Mouse (Mus musculus): ENCODE results near the gene Vps4a.

Vps4a gene

DNA sequence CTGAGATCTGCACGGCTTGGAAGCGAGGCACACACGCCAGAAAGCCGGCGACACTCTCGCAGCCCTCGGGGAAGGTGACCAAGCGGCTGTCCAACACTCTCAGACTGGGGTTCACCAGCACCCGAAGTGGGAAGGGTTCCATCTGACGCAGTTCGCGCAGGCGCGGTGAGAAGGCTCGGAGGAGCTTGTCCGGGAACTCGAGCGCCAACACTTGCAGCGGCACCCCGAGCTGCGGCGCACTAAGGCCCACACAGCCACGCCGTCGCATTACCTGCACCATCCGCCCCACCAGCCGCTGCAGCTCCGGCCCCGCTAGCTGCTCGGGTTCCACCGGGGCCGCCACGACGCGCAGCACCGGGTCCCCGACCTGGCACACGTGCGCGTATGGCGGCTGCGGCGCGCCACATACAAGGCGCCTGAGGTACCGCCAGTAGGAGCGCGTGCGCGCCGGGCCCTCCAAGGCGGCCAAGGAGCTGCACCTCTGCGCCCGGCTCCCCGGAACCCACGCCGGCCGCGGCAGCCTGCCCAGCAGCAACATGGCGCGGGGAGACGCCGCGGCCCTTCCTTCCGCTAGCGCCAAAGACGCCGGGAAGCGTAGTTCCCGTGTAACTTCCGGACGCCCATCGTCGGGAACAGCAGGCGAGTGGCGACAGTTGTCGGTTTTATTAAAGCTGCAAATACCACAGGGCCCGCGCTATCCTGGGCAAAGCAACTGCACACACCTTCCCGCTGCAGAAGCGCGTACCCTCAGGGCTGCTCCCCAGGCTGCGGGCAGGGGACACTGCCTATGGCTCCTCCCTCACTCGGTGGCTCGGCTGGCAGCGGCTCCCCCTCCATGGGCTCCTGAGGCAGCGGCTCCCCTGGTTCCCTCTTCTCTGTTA, 17.3 kb downstream of the Vps4a start, which contains the start of gene Pdf:
Gene Pdf, minus strand, starts transcription at position 554 of the 881 bp plus-strand sequence.
- ATAC-seq (ENCODE audit: insufficient number of reproducible peaks, low FRiP score, low TSS enrichment): peak; percentile 85

- no peak for ATAC-seq (ENCODE audit: insufficient number of reproducible peaks, low FRiP score, low TSS enrichment)
These were observed 18.5 kb downstream of the Vps4a start for GRCm38 (mm10) chr8:107049480-107049879.

DNA sequence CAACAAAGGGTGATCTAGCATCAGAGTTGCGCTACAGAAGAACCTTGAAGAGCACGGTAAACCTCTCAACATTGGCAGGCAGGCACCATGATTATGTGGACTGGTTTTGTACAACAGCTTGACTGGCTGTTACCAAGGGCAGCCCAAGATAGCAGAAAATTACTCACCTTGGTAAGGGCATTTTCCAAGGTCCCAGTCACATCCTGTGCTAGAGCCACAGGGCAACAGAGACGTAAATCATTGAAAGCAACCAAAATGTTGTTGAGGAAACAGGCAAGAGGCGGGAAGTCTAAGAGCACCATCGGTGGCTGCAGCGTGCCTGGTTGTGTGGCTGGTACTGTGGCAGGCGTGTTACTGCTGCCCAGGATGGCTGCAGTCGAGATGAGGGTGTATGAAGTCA, 21.0 kb downstream of the Vps4a start:
- no peak for ATAC-seq (ENCODE audit: insufficient number of reproducible peaks, low FRiP score, low TSS enrichment)

DNA sequence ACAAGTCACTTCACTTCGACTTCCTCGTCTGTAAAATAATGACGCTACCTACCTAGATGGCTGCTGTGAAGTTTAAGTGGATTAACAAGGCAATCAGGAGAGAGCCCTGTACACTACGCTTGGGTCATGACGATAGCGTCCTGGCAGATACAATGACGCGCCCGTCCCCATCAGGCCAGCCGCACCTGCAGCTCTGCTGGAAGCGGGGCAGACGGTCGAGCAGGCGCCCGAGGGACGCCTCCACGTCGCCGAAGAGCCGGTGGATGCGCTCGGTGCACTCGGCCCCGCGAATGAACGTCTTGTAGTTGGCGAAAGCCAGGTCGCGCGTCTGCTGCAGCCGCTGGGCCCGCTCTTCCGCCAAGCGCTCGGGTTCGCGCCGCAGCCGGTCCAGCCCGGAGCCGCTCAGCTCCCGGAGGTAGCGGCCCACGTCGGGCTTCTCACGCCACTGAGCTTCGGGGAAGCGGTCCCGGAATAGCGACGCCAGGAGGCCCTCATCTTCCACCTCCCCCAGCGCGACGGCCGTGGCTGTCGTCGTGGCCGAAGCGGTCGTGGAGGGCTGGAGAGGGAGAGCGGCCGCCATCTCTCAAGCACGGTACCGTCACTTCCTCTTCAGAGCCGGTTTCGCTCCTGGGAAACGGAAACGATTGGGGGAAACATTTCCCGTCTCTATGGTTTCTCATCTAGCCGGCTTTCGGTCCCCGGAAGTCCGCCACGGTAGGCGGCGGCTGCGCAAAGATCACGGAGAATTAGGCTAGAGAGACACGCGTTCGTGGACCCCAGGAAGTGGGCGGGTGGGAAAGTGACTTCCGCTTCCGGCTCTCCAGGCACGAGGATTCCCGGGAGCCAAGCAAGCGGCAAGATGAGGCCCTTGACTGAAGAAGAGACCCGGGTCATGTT, 25.3 kb downstream of the Vps4a start, which contains the start of the genes Cog8 and Nip7:
Gene Cog8, minus strand, starts transcription at position 614 of the 897 bp plus-strand sequence.
Gene Nip7, plus strand, starts transcription at position 802 of the 897 bp plus-strand sequence.
- ATAC-seq (ENCODE audit: insufficient number of reproducible peaks, low FRiP score, low TSS enrichment): peak; percentile 96

- ATAC-seq (ENCODE audit: insufficient number of reproducible peaks, low FRiP score, low TSS enrichment): no peak; the same call in 1 of the 2 replicates
These were observed 25.9 kb downstream of the Vps4a start for GRCm38 (mm10) chr8:107056973-107057369.

GRCm38 (mm10) chr8:107062613-107063012, 31.6 kb downstream of the Vps4a start:
- ATAC-seq (ENCODE audit: insufficient number of reproducible peaks, low FRiP score, low TSS enrichment): no peak

DNA sequence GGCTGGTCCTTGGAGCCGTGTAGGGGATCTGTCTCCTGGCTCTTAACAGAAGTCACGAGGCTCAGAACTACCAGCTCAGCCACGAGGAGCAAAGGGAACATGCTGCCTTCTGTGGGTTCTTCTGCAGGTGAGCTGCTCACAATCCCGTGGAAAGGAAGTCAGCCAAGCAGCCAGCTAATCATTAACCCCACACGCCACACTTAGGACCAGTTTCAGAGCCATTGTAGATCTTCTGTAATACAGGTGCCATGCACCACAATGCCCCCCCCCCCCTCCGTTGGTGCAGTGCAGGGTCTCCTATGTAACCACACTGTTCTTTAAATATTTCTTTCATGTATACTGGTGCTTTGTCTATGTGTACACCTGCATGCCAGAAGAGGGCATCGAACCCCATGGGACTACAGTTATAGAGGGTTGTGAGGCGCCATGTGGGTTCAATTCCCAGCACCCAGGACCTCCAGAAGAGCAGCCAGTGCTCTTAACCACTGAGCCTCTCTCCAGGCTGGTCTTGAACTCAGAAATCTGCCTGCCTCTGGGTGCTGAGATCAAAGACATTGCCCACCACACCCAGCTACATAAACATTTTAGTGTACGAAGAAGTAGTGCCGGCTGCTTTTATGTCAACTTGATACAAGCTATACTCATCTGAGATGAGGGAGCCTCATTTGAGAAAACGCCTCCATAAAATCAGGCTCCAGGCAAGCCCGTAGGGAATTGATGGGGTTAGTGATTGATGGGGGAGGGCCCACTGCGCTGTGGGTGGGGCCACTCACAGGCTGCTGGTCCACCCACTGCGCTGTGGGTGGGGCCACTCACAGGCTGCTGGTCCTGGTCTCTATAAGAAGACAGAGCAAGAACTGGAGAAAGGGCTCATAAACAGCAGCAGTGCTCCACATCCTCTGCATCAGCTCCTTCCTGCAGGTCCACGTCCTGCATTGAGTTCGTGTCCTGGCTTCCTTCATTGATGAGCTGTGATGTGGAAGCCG, 34.8 kb downstream of the Vps4a start, which contains the start of gene Tmed6:
Gene Tmed6, minus strand, starts transcription at position 134 of the 986 bp plus-strand sequence.
- no peak for ATAC-seq (ENCODE audit: insufficient number of reproducible peaks, low FRiP score, low TSS enrichment)

DNA sequence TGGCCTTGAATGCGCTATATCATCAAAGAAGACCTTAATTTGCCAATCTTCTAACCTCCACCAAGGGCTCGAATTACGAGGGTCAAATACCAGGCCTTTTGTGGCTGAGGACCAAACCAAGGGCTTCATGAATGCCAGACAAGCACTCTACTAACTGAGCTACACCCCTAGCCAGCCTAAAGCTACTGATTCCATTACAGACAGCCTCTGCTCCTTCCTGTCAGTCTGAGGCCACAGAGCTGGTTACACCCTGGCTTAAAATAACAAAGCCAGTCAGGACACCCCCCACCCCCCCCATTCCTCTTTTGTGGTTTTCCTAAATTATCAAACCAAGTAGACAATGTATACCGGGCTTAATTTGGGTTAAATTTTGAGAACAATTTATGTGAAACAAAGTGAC, 42.7 kb downstream of the Vps4a start:
- no peak for ATAC-seq (ENCODE audit: insufficient number of reproducible peaks, low FRiP score, low TSS enrichment)

- no peak for ATAC-seq (ENCODE audit: insufficient number of reproducible peaks, low FRiP score, low TSS enrichment)
These were observed 43.1 kb downstream of the Vps4a start for GRCm38 (mm10) chr8:107074128-107074527.

- no peak for ATAC-seq (ENCODE audit: insufficient number of reproducible peaks, low FRiP score, low TSS enrichment)
These were observed 45.3 kb downstream of the Vps4a start for GRCm38 (mm10) chr8:107076239-107076888.

DNA sequence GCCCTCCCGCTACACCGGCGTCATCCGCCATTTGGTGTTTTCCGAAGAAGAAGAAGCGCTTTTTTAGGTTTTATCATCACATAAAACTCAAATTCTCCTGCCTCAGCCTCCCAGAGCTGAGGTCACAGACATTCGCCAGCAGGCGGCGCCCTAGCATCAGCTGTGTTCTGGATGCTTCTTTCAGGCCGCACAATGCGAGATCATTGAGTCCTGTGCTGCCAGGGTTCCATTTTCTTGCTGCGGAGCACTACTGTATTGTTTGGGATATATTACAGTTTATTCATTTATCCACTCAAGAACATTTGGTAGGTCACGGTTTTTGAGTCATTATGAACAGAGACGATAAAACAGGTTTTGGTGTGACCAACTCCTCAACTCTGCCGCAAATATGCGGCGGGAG, 54.3 kb downstream of the Vps4a start:
- ATAC-seq (ENCODE audit: insufficient number of reproducible peaks, low FRiP score, low TSS enrichment): no peak

- no peak for ATAC-seq (ENCODE audit: insufficient number of reproducible peaks, low FRiP score, low TSS enrichment)
These were observed 55.0 kb downstream of the Vps4a start for GRCm38 (mm10) chr8:107086018-107086417.

- no peak for ATAC-seq (ENCODE audit: insufficient number of reproducible peaks, low FRiP score, low TSS enrichment)
These were observed 57.6 kb downstream of the Vps4a start for GRCm38 (mm10) chr8:107088526-107089063.

GRCm38 (mm10) chr8:107090531-107090930, 59.5 kb downstream of the Vps4a start:
- ATAC-seq (ENCODE audit: insufficient number of reproducible peaks, low FRiP score, low TSS enrichment): no peak
